Mouse (Mus musculus): ENCODE data around the gene Ska3.

Ska3 gene

GRCm38 (mm10) chr14:57791171-57791570 is 34.8 kb downstream of the Ska3 start:
- no peak for DNase-seq

GRCm38 (mm10) chr14:57789759-57790158 is 36.2 kb downstream of the Ska3 start:
- DNase-seq = no peak

GRCm38 (mm10) chr14:57789311-57789710 is 36.7 kb downstream of the Ska3 start:
- no peak for DNase-seq

- DNase-seq = no peak
Measured at GRCm38 (mm10) chr14:57787406-57787805, 38.6 kb downstream of the Ska3 start.

GRCm38 (mm10) chr14:57772157-57772815 is 53.7 kb downstream of the Ska3 start:
- DNase-seq = no peak

- DNase-seq = no peak
Measured at GRCm38 (mm10) chr14:57769102-57769501, 56.9 kb downstream of the Ska3 start.

GRCm38 (mm10) chr14:57760447-57761412 is 65.3 kb downstream of the Ska3 start:
- no peak for DNase-seq

GRCm38 (mm10) chr14:57758237-57758636 is 67.7 kb downstream of the Ska3 start, which contains the start of gene Lats2:
TSS of gene Lats2 (minus strand) at chr14:57758388.
- DNase-seq = no peak

All from embryo, embryonic 11 days (tissue).